Mouse (Mus musculus) midbrain, postnatal 0 days (tissue): Measurements from ENCODE around the gene Gp1bb. TPM values are rescaled to one million over a fixed set of nuclear protein-coding genes. Genes with fewer than 3 reads are reported as not detected.

ENCODE experiments used
- ATAC-seq: fragments of 200-750 bp; cut with Nextera tagmentation; 2 replicates; pipeline ENCODE4 v1.8.0; 2017; ENCODE audit warnings: moderate number of reproducible peaks, mild to moderate bottlenecking, moderate TSS enrichment, moderate library complexity; ENCODE audit not compliant: low FRiP score
- DNase-seq: peaks from one replicate; pipeline ENCODE4 v3.0.0-alpha.2; 2015; ENCODE audit warnings: low spot score
- H3K27ac ChIP-seq: fragments of 300-500 bp; sonication (generic); 2 replicates; pipeline ENCODE4 v1.5.1; 2014; ENCODE audit warnings: low read depth, mild to moderate bottlenecking, low read length, mixed read lengths
- H3K27me3 ChIP-seq: fragments of 300-500 bp; sonication (generic); 2 replicates; pipeline ENCODE4 v1.6.1; 2014; ENCODE audit warnings: low read length, control low read depth, mixed read lengths; ENCODE audit not compliant: insufficient read depth
- H3K36me3 ChIP-seq: fragments of 300-500 bp; sonication (generic); 2 replicates; pipeline ENCODE4 v1.6.1; 2014; ENCODE audit warnings: low read length, control low read depth, mixed read lengths; ENCODE audit not compliant: insufficient read depth
- H3K4me1 ChIP-seq: fragments of 300-500 bp; sonication (generic); 2 replicates; pipeline ENCODE4 v1.6.1; 2014; ENCODE audit warnings: mild to moderate bottlenecking, control low read depth, antibody characterized with exemption, low read length, mixed read lengths; ENCODE audit not compliant: insufficient read depth
- H3K4me2 ChIP-seq: fragments of 300-500 bp; sonication (generic); 2 replicates; pipeline ENCODE4 v1.6.1; 2014; ENCODE audit warnings: low read depth, mild to moderate bottlenecking, low read length, mixed read lengths; ENCODE audit not compliant: poor library complexity, severe bottlenecking
- H3K4me3 ChIP-seq: fragments of 300-500 bp; sonication (generic); 2 replicates; pipeline ENCODE4 v1.5.1; 2014; ENCODE audit warnings: low read depth, mild to moderate bottlenecking, low read length, moderate library complexity
- H3K9ac ChIP-seq: fragments of 300-500 bp; sonication (generic); replicated peaks from 2 replicates; pipeline ENCODE4 v1.6.1; 2014; ENCODE audit warnings: mild to moderate bottlenecking, low read length, moderate library complexity, mixed read lengths; ENCODE audit not compliant: poor library complexity, severe bottlenecking
- H3K9me3 ChIP-seq: fragments of 300-500 bp; sonication (generic); 2 replicates; pipeline ENCODE4 v1.6.1; 2016; ENCODE audit warnings: low read length, control low read depth
- CTCF ChIP-seq: IDR thresholded peaks from 2 replicates; pipeline ENCODE4 v1.5.1; 2016; ENCODE audit warnings: antibody characterized with exemption, mild to moderate bottlenecking
- WGBS: fragments of 180-500 bp; shearing (Covaris S2); extraction: QIAGEN DNeasy Blood & Tissue Kit; methylation state at CpG from one replicate; pipeline ENCODE4 v1.1.7; 2014; 5-methylcytosine and 5-hydroxymethylcytosine counted together
- polyA plus RNA-seq: library from polyadenylated mRNA; unstranded; fragments of >200 nt; fragmentation: Nextera tagmentation; extraction: Ambion mirVana; gene quantifications from 2 replicates; pipeline ENCODE4 v1.2.1, GENCODE M21; 2015
- total RNA-seq: library from RNA; depleted of rRNA; stranded (reverse); fragments of >200 nt; gene quantifications from 2 replicates; pipeline ENCODE4 v1.2.3, GENCODE M21; 2014

Gp1bb gene
- total and polyA plus RNA-seq, 2 experiments from 2014 or later: 11.6 to 28.6 TPM

DNA sequence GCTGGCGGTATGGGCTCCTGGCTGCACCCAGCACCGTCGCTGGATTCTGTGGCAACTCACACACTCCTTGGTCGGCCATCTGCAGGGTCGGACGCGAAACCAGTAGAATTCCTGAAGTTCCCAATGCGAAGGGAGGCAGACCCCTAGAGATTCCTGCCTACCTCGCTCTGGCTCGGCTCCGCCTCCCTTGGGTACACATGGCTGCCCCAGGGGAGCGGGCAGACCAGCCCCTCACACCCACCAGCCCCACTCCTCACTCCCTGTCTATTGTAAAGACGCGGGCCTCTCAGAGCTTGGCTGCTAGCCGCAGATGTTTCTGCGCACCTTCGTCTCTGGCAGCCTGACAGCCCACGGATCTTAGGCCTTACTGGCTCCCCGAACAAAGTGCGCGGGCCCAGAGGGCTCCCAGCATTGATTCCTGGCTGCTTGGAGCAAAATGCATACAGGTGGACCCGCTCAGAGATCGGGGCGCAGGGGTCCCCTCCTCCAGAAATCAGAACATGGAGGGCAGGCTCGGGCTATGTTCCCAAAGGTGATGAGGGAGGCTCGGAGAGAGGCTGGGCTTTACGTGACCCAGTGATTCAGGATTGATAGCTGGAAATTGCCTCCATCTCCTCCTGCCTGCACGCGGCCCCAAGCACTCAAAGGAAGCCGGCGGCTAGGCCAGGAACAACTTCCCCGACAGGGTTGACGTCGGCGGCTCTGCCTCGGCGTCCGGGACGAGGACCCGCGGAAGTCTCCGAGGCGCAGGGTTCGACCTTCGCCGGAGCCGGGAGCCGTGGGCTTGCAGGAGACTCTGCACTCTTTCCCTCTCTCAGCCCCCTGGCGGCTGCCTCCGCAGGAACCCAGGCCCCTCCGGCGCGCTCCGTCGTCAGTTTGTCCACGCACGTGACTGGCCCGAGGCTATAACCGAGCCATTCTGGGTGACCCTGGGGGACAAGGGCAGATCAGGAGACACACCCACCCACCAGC, 30.9 kb downstream of the Gp1bb start:
- 2% methylated on average over 59 of the region's 59 CpGs for WGBS
- DNase-seq (no peak), ATAC-seq (peak; percentile 32; the same call in 1 of the 2 replicates)
- Histone ChIP-seq H3K9me3 (no peaks in the 10 kb centered on the region), H3K4me2 (peak overlapping the region; percentile 22), H3K4me3 (peak overlapping the region; percentile 16; the same call in 1 of the 2 replicates), H3K4me1 (peaks cover 11% of the 10 kb centered on the region; the same call in 1 of the 2 replicates), H3K9ac (no peak overlapping the region), H3K27me3 (peaks cover 58% of the 10 kb centered on the region), H3K27ac (no peak overlapping the region), H3K36me3 (no peaks in the 10 kb centered on the region)
- TF ChIP-seq CTCF: peak; percentile 43

DNA sequence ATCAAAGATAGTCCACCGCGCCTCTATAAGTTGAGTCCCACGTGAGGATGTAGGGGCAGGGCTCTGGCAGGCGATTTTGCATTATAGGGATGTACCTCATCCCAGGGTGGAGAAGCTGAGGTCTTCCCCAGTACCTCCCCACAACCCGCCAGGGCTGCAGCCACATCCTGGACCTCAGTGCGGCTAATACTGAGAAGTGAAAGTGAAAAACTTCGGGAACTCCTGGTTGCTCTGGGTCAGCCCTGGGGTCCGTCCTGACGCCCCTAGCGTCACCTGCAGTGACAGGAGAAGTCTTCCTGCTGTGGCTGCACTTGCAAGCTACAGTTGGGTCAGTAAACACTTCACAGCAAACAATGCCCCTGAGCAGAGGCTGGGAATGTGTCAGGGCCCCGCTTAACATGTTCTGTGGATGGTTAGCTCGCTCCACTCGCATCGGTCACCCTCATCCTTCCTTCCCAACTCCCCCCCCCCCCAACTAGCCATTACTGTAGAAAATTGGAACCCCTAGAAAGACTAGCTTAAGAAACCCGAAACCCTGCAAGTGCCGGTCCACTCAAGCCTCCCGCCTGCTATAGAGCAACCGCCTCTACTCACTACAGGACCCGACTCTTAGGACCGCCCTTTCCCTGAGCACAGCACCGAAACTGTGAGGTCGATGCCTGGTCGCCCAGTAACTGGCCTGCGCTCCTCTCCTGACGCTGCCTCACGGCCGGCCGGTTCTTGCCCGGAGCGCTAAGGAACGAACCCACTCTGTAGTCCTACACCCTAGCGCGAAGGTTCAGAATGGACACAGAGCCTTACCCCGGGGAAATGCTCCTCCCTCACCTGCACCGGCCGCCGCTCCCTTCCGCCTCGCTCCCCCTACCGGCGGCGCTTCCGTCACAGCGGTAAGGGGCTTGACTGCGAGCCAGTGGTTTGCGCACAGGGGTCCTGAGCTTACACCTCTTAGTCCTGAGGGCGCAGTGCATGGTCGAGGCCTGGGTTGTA, 32.1 kb downstream of the Gp1bb start, which contains the start of gene Tbx1:
Gene Tbx1 (minus strand): TSS at position 868 of the 987 bp plus-strand sequence.
- H3K4me3 ChIP-seq: peak within 1 kb of the TSS; percentile 20; the same call in 1 of the 2 replicates
- H3K4me2 ChIP-seq: peak within 1 kb of the TSS; percentile 37
- H3K9ac ChIP-seq: no peak within 1 kb of the TSS
- DNase-seq (no peak), ATAC-seq (0 out of 2 replicates have a peak, but pooled peaks have one; percentile 2)
- no peaks in the 10 kb centered on the region for H3K36me3 ChIP-seq
- peak; percentile 42 for TF ChIP-seq CTCF
- H3K4me1 ChIP-seq: peaks cover 11% of the 10 kb centered on the region; the same call in 1 of the 2 replicates
- H3K27me3 ChIP-seq: peaks cover 70% of the 10 kb centered on the region
- H3K9me3 ChIP-seq: no peaks in the 10 kb centered on the region
- H3K27ac ChIP-seq: no peak within 1 kb of the TSS
- WGBS: 3% methylated on average over 47 of the region's 48 CpGs

- WGBS: 32% methylated on average over 9 of the region's 9 CpGs
- ATAC-seq: no peak
- no peak overlapping the region for H3K9ac ChIP-seq
- TF ChIP-seq CTCF: no peak
- no peak overlapping the region for H3K4me2 ChIP-seq
- no peak overlapping the region for H3K4me3 ChIP-seq
- H3K27me3 ChIP-seq: peaks cover 79% of the 10 kb centered on the region
- peaks cover 11% of the 10 kb centered on the region; the same call in 1 of the 2 replicates for H3K4me1 ChIP-seq
- H3K36me3 ChIP-seq: no peaks in the 10 kb centered on the region
- H3K27ac ChIP-seq: no peak overlapping the region
- no peak for DNase-seq
- H3K9me3 ChIP-seq: no peaks in the 10 kb centered on the region
Measured at GRCm38 (mm10) chr16:18589080-18589621, 33.1 kb downstream of the Gp1bb start.

DNA sequence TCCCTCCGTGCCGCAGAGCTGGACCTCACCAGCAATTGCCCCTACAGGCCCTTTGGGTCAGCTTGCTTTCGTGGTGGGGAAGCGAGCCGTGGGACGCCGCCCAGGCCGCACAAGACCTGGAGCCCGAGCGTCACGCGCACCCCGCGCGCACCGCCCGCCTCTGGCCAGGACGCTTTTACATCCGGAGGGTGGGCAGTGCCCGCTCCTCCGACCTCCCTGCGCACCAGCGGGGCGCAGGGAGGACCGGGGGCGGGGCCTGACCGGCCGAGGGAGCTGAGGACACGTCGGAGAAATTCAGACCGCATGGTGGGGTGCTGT, 33.5 kb downstream of the Gp1bb start:
- no peak overlapping the region for H3K4me2 ChIP-seq
- no peak overlapping the region for H3K9ac ChIP-seq
- ATAC-seq (no peak), DNase-seq (no peak)
- H3K36me3 ChIP-seq: no peaks in the 10 kb centered on the region
- H3K27me3 ChIP-seq: peaks cover 80% of the 10 kb centered on the region
- no peak for TF ChIP-seq CTCF
- H3K27ac ChIP-seq: no peak overlapping the region
- 10% methylated on average over 31 of the region's 31 CpGs for WGBS
- H3K4me3 ChIP-seq: no peak overlapping the region
- no peaks in the 10 kb centered on the region for H3K9me3 ChIP-seq
- peaks cover 11% of the 10 kb centered on the region; the same call in 1 of the 2 replicates for H3K4me1 ChIP-seq

GRCm38 (mm10) chr16:18587847-18588737, 34.1 kb downstream of the Gp1bb start:
- no peak for TF ChIP-seq CTCF
- H3K9ac ChIP-seq: no peak overlapping the region
- no peak overlapping the region for H3K27ac ChIP-seq
- H3K4me1 ChIP-seq: peaks cover 11% of the 10 kb centered on the region; the same call in 1 of the 2 replicates
- H3K4me3 ChIP-seq: no peak overlapping the region
- WGBS: under 1% methylated on average over 57 of the region's 57 CpGs
- no peak overlapping the region for H3K4me2 ChIP-seq
- no peaks in the 10 kb centered on the region for H3K9me3 ChIP-seq
- no peaks in the 10 kb centered on the region for H3K36me3 ChIP-seq
- peaks cover 74% of the 10 kb centered on the region for H3K27me3 ChIP-seq
- no peak for ATAC-seq
- no peak for DNase-seq
